Mouse (Mus musculus) heart, postnatal 0 days (tissue): Measurements from ENCODE around the gene Ap3b1.

Source experiments
- CTCF ChIP-seq: IDR thresholded peaks from 2 replicates; pipeline ENCODE4 v1.5.1; 2016; ENCODE audit warnings: antibody characterized with exemption, control low read depth, low read depth
- EP300 ChIP-seq: IDR thresholded peaks from 2 replicates; pipeline ENCODE4 v1.6.1; 2016; ENCODE audit warnings: antibody characterized with exemption, low read depth

GRCm38 (mm10) chr13:94375526-94376390 lies 17.0 kb downstream of the Ap3b1 start:
- no peak for TF ChIP-seq CTCF
- no peak for TF ChIP-seq EP300
